Mouse (Mus musculus) adrenal gland (tissue): ENCODE data around the gene Cisd2.

Experiments used
- intact Hi-C: fragments of 180-260 bp; cut with DNase I; formaldehyde crosslinking; loops from one replicate; pipeline ENCODE4 v1.15.1; 2025
- long read RNA-seq, 2 experiments: library from polyadenylated mRNA; unstranded; transcript quantifications; one replicate each; pipeline ENCODE4 v2.0.0; 2020; ENCODE audit warnings: borderline replicate concordance in 1 of 2; ENCODE audit not compliant: insufficient replicate concordance in 1 of 2

The Cisd2 gene
- long read RNA-seq, experiment 1, transcript Cisd2-202 (2 exons, 1,363 nt) = minor isoform, 8 of 62 reads
- long read RNA-seq, experiment 1, transcript Cisd2-201 (3 exons, 3,361 nt) = major isoform, 50 of 62 reads
- long read RNA-seq, experiment 1, partial matches to known transcripts = 0 of 62 reads
- long read RNA-seq, experiment 1, other reads (novel, unspliced or antisense) = 3 of 62 reads
- long read RNA-seq, experiment 2, transcript Cisd2-201 (3 exons, 3,361 nt) = major isoform, 51 of 56 reads
- long read RNA-seq, experiment 2, partial matches to known transcripts = 0 of 56 reads
- long read RNA-seq, experiment 2, other reads (novel, unspliced or antisense) = 2 of 56 reads

- intact Hi-C loops = loop anchor here (2.0 kb wide), 1 partner anchor 15 kb away; the partner anchor contains the start of gene Ube2d3
Measured at GRCm38 (mm10) chr3:135423608-135424212, at the start of gene Cisd2. Gene Cisd2 (minus strand): TSS chr3:135423925.

- intact Hi-C loops = no loop called here
Measured at GRCm38 (mm10) chr3:135470823-135471222, 47.1 kb upstream of the Cisd2 start.

- intact Hi-C loops = no loop called here
Measured at GRCm38 (mm10) chr3:135469974-135470373, 46.2 kb upstream of the Cisd2 start.

GRCm38 (mm10) chr3:135469146-135469545, 45.4 kb upstream of the Cisd2 start:
- intact Hi-C loops = no loop called here

- intact Hi-C loops = no loop called here
Measured at GRCm38 (mm10) chr3:135468402-135468801, 44.7 kb upstream of the Cisd2 start.

GRCm38 (mm10) chr3:135458981-135459380, 35.3 kb upstream of the Cisd2 start:
- intact Hi-C loops = no loop called here

GRCm38 (mm10) chr3:135444930-135445329, 21.2 kb upstream of the Cisd2 start:
- intact Hi-C loops = no loop called here

- intact Hi-C loops = no loop called here
Measured at GRCm38 (mm10) chr3:135440621-135441020, 16.9 kb upstream of the Cisd2 start.

- intact Hi-C loops = no loop called here
Measured at GRCm38 (mm10) chr3:135440221-135440620, 16.5 kb upstream of the Cisd2 start.

GRCm38 (mm10) chr3:135439651-135440050, 15.9 kb upstream of the Cisd2 start:
- intact Hi-C loops = loop anchor here (2.0 kb wide), 1 partner anchor 15 kb away; no protein-coding TSS in a partner anchor

- intact Hi-C loops = loop anchor here (2.0 kb wide), 1 partner anchor 14 kb away; no protein-coding TSS in a partner anchor
Measured at GRCm38 (mm10) chr3:135438913-135439531, 15.3 kb upstream of the Cisd2 start.

GRCm38 (mm10) chr3:135438531-135438912, 14.8 kb upstream of the Cisd2 start:
- intact Hi-C loops = loop anchor here (2.0 kb wide), 1 partner anchor 14 kb away; no protein-coding TSS in a partner anchor

- intact Hi-C loops = loop anchor here (2.0 kb wide), 1 partner anchor 13 kb away; no protein-coding TSS in a partner anchor
Measured at GRCm38 (mm10) chr3:135437758-135438495, 14.2 kb upstream of the Cisd2 start, which contains the start of gene Ube2d3. Gene Ube2d3 (plus strand): TSS chr3:135438149.

- intact Hi-C loops = no loop called here
Measured at GRCm38 (mm10) chr3:135436901-135437616, 13.3 kb upstream of the Cisd2 start.

- intact Hi-C loops = no loop called here
Measured at GRCm38 (mm10) chr3:135422856-135423607, 693 bp downstream of the Cisd2 start.

GRCm38 (mm10) chr3:135422232-135422855, 1.4 kb downstream of the Cisd2 start:
- intact Hi-C loops = no loop called here

- intact Hi-C loops = no loop called here
Measured at GRCm38 (mm10) chr3:135421310-135421594, 2.5 kb downstream of the Cisd2 start.

- intact Hi-C loops = no loop called here
Measured at GRCm38 (mm10) chr3:135420542-135421309, 3.0 kb downstream of the Cisd2 start.

- intact Hi-C loops = no loop called here
Measured at GRCm38 (mm10) chr3:135417799-135418198, 5.9 kb downstream of the Cisd2 start.
